Mouse (Mus musculus) thymus, adult 2 months (tissue): ENCODE measurements around the gene Syn2.

Experiments used
- CTCF ChIP-seq: fragments of 200-500 bp; IDR thresholded peaks from 2 replicates; pipeline ENCODE4 v1.5.1; 2012; ENCODE audit warnings: mild to moderate bottlenecking, control low read depth, low read length, moderate library complexity, borderline replicate concordance; ENCODE audit not compliant: control insufficient read depth, poor library complexity, insufficient read depth; ENCODE audit errors: extremely low read depth
- POLR2A ChIP-seq: fragments of 200-500 bp; IDR thresholded peaks from 2 replicates; pipeline ENCODE4 v1.6.1; 2012; ENCODE audit warnings: mild to moderate bottlenecking, low read length, control low read depth, moderate library complexity; ENCODE audit not compliant: control insufficient read depth, poor library complexity, insufficient read depth; ENCODE audit errors: extremely low read depth

GRCm38 (mm10) chr6:115191111-115191510, 56.4 kb downstream of the Syn2 start:
- no peak for TF ChIP-seq POLR2A
- TF ChIP-seq CTCF, result no peak
